Mouse (Mus musculus) small intestine, adult 2 months (tissue): ENCODE data around the gene Pknox2.

Experiments used
- CTCF ChIP-seq: fragments of 200-500 bp; IDR thresholded peaks from 2 replicates; pipeline ENCODE4 v1.5.1; 2012; ENCODE audit warnings: low read depth, mild to moderate bottlenecking, control low read depth, inconsistent platforms, low read length, moderate library complexity, mixed read lengths; ENCODE audit not compliant: insufficient replicate concordance, insufficient read length; ENCODE audit errors: extremely low read depth
- POLR2A ChIP-seq: fragments of 200-500 bp; IDR thresholded peaks from 2 replicates; pipeline ENCODE4 v1.6.1; 2012; ENCODE audit warnings: low read depth, mild to moderate bottlenecking, control low read depth, inconsistent platforms, low read length, moderate library complexity

GRCm38 (mm10) chr9:36890552-36890951 is 256.7 kb downstream of the Pknox2 start:
- TF ChIP-seq CTCF (peak; percentile 41; the same call in 1 of the 2 replicates), POLR2A (no peak)
